Mouse (Mus musculus) embryonic facial prominence, embryonic 11.5 days (tissue): ENCODE results near the gene Gm20605. TPM values are rescaled to one million over a fixed set of nuclear protein-coding genes. Genes with fewer than 3 reads are reported as not detected.
A peak's percentile ranks its signal among the peaks of the same experiment; 100 is the strongest.
"Not testable (repeated sequence)": the region's sequence is repeated elsewhere in the genome, so short reads cannot be mapped to it uniquely, and the experiment has no call there.

Experiments
- ATAC-seq: fragments of 200-750 bp; cut with Nextera tagmentation; replicated peaks from 2 replicates; pipeline ENCODE4 v1.8.0; 2017; ENCODE audit warnings: low read depth; ENCODE audit not compliant: insufficient number of reproducible peaks, low FRiP score, low TSS enrichment
- DNase-seq: peaks from one replicate; pipeline ENCODE4 v3.0.0-alpha.2; 2015; ENCODE audit warnings: low spot score
- H3K27ac ChIP-seq: fragments of 300-500 bp; sonication (generic); replicated peaks from 2 replicates; pipeline ENCODE4 v1.5.1; 2014; ENCODE audit warnings: mild to moderate bottlenecking, low read depth, low read length, control low read depth
- H3K27me3 ChIP-seq: fragments of 300-500 bp; sonication (generic); 2 replicates; pipeline ENCODE4 v1.6.1; 2014; ENCODE audit warnings: mild to moderate bottlenecking, low read length, moderate library complexity, mixed read lengths; ENCODE audit not compliant: control insufficient read depth, insufficient read depth
- H3K36me3 ChIP-seq: fragments of 300-500 bp; sonication (generic); replicated peaks from 2 replicates; pipeline ENCODE4 v1.6.1; 2014; ENCODE audit warnings: low read depth, mild to moderate bottlenecking, low read length, moderate library complexity, mixed read lengths; ENCODE audit not compliant: control insufficient read depth, insufficient read depth
- H3K4me1 ChIP-seq: fragments of 300-500 bp; sonication (generic); 2 replicates; pipeline ENCODE4 v1.6.1; 2014; ENCODE audit warnings: low read length, mixed read lengths; ENCODE audit not compliant: control insufficient read depth, insufficient read depth
- H3K4me2 ChIP-seq: fragments of 300-500 bp; sonication (generic); 2 replicates; pipeline ENCODE4 v1.6.1; 2014; ENCODE audit warnings: low read depth, mild to moderate bottlenecking, control low read depth, low read length, moderate library complexity
- H3K4me3 ChIP-seq: fragments of 300-500 bp; sonication (generic); 2 replicates; pipeline ENCODE4 v1.5.1; 2014; ENCODE audit warnings: low read depth, low read length, control low read depth
- H3K9ac ChIP-seq: fragments of 300-500 bp; sonication (generic); replicated peaks from 2 replicates; pipeline ENCODE4 v1.6.1; 2014; ENCODE audit warnings: mild to moderate bottlenecking, control low read depth, low read length
- H3K9me3 ChIP-seq: fragments of 300-500 bp; sonication (generic); replicated peaks from 2 replicates; pipeline ENCODE4 v1.6.1; 2016; ENCODE audit warnings: mild to moderate bottlenecking, low read length, inconsistent platforms, mixed read lengths; ENCODE audit not compliant: control insufficient read depth
- WGBS: fragments of 180-500 bp; shearing (Covaris S2); extraction: QIAGEN DNeasy Blood & Tissue Kit; methylation state at CpG from one replicate; pipeline ENCODE4 v1.1.7; 2014; 5-methylcytosine and 5-hydroxymethylcytosine counted together
- polyA plus RNA-seq: library from polyadenylated mRNA; unstranded; fragments of >200 nt; fragmentation: Nextera tagmentation; extraction: Ambion mirVana; gene quantifications from 2 replicates; pipeline ENCODE4 v1.2.1, GENCODE M21; 2014

Gene Gm20605
- polyA plus RNA-seq, 1 experiment from 2014 or later, result 3.7 TPM

GRCm38 (mm10) chr5:137613550-137613949 lies 15.4 kb upstream of the Gm20605 start, which contains the start of gene Pcolce:
Gene Pcolce, minus strand, starts transcription at chr5:137613784.
- no peak for DNase-seq
- no peak within 1 kb of the TSS for H3K4me3 ChIP-seq
- H3K36me3 ChIP-seq, result no peaks in the 10 kb centered on the region
- no peaks in the 10 kb centered on the region for H3K27me3 ChIP-seq
- ATAC-seq, result no peak
- peak within 1 kb of the TSS; percentile 20; the same call in 1 of the 2 replicates for H3K27ac ChIP-seq
- no peaks in the 10 kb centered on the region for H3K9me3 ChIP-seq
- no peak within 1 kb of the TSS for H3K4me2 ChIP-seq
- H3K4me1 ChIP-seq, result peaks cover 11% of the 10 kb centered on the region
- 37% methylated on average over 11 of the region's 11 CpGs for WGBS
- peak within 1 kb of the TSS; percentile 18; the same call in 1 of the 2 replicates for H3K9ac ChIP-seq

DNA sequence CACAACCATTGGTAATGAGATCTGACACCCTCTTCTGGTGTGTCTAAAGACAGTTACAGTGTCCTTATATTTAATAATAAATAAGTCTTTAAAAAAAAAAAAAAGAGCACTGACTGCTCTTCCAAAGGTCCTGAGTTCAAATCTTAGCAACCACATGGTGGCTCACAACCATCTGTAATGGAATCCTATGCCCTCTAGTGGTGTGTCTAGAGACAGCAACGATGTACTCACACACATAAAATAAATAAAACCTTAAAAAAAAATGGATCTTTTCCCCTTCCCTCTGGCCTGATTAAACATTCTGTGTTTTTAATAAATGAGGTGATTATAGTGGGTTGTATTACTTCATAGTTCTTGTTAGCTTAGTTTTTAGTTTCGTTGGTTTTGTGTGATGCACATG lies 14.1 kb upstream of the Gm20605 start:
- H3K4me2 ChIP-seq, ATAC-seq, H3K27me3 ChIP-seq, DNase-seq, H3K27ac ChIP-seq, H3K9me3 ChIP-seq, H3K36me3 ChIP-seq, H3K4me1 ChIP-seq, H3K9ac ChIP-seq, H3K4me3 ChIP-seq: not testable (repeated sequence)
- 82% methylated on average over 2 of the region's 2 CpGs for WGBS

GRCm38 (mm10) chr5:137615347-137615746 lies 13.6 kb upstream of the Gm20605 start:
- H3K27me3 ChIP-seq, result no peaks in the 10 kb centered on the region
- WGBS, result 82% methylated on average over 7 of the region's 7 CpGs

GRCm38 (mm10) chr5:137623937-137624530 lies 4.9 kb upstream of the Gm20605 start:
- Histone ChIP-seq H3K4me1 (no peaks in the 10 kb centered on the region), H3K36me3 (no peaks in the 10 kb centered on the region), H3K4me2 (no peak overlapping the region), H3K9me3 (no peaks in the 10 kb centered on the region), H3K9ac (no peak overlapping the region), H3K27me3 (no peaks in the 10 kb centered on the region), H3K27ac (no peak overlapping the region), H3K4me3 (no peak overlapping the region)
- no peak for ATAC-seq
- WGBS, result 86% methylated on average over 11 of the region's 11 CpGs
- DNase-seq, result no peak

More at GRCm38 (mm10) chr5:137615347-137615746, 13.6 kb upstream of the Gm20605 start:
- Histone ChIP-seq H3K9me3 (no peaks in the 10 kb centered on the region), H3K4me1 (peaks cover 8% of the 10 kb centered on the region), H3K9ac (no peak overlapping the region), H3K36me3 (no peaks in the 10 kb centered on the region), H3K27ac (no peak overlapping the region), H3K4me3 (no peak overlapping the region), H3K4me2 (no peak overlapping the region)
- ATAC-seq (no peak), DNase-seq (no peak)

DNA sequence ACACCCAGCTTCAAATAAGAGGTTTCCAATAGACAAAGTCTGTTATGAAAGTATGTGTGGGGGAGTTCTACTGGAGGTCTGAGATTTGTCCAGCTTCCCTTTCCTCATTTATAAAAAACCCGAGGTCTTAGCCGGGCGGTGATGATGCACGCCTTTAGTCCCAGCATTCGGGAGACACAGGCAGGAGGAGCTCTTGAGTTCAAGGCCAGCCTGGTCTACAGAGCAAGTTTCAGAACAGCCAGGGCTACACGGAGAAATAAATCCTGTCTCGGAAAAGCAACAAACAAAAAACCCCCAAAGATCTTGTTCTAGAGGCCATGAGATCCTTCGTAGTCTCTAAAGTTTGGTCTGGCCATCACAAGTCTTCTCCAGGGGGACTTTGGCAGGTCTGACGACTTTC lies 984 bp upstream of the Gm20605 start:
- ATAC-seq, result no peak
- Histone ChIP-seq H3K4me2 (peak overlapping the region; percentile 51), H3K9me3 (no peaks in the 10 kb centered on the region)

DNA sequence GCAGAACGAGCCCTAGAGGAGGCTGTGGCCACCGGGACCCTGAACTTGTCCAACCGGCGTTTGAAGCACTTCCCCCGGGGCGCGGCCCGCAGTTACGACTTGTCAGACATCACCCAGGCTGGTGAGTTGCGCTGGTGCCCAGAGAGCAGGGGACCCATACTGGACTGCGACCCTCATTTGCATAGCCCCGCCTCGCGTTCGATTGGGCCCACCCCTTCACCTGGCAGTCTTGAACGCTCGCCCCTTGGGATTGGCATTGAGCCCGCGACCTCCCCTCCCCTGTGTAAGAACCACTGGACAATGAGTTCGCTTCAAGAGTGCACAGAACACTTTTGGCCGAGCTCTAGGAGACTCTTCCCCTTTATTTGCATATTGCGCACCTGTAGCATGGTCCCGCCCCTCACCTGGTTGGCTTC lies 339 bp downstream of the Gm20605 start:
- H3K9me3 ChIP-seq, result no peaks in the 10 kb centered on the region
- no peaks in the 10 kb centered on the region for H3K27me3 ChIP-seq
- 0% methylated on average over 23 of the region's 23 CpGs for WGBS
- ATAC-seq, result peak; percentile 37
- H3K9ac ChIP-seq, result peak overlapping the region; percentile 81
- H3K27ac ChIP-seq, result peak overlapping the region; percentile 92
- H3K4me3 ChIP-seq, result peak overlapping the region; percentile 93
- H3K36me3 ChIP-seq, result 0 out of 2 replicates have a peak, but pooled peaks cover 2% of the 10 kb centered on the region
- peaks cover 13% of the 10 kb centered on the region for H3K4me1 ChIP-seq
- peak overlapping the region; percentile 86 for H3K4me2 ChIP-seq
- peak; percentile 61 for DNase-seq

More for the DNA sequence above, 984 bp upstream of the Gm20605 start:
- Histone ChIP-seq H3K27me3 (no peaks in the 10 kb centered on the region), H3K36me3 (no peaks in the 10 kb centered on the region), H3K9ac (peak overlapping the region; percentile 53), H3K27ac (peak overlapping the region; percentile 53), H3K4me1 (peaks cover 10% of the 10 kb centered on the region), H3K4me3 (peak overlapping the region; percentile 43)
- DNase-seq, result no peak
- 4% methylated on average over 9 of the region's 9 CpGs for WGBS

- H3K36me3 ChIP-seq, result 0 out of 2 replicates have a peak, but pooled peaks cover 2% of the 10 kb centered on the region
- peak overlapping the region; percentile 81 for H3K9ac ChIP-seq
- peak overlapping the region; percentile 93 for H3K4me3 ChIP-seq
- H3K4me1 ChIP-seq, result peaks cover 13% of the 10 kb centered on the region
- H3K9me3 ChIP-seq, result no peaks in the 10 kb centered on the region
- no peaks in the 10 kb centered on the region for H3K27me3 ChIP-seq
- 27% methylated on average over 6 of the region's 6 CpGs for WGBS
- peak overlapping the region; percentile 56; the same call in 1 of the 2 replicates for H3K27ac ChIP-seq
- peak overlapping the region; percentile 86 for H3K4me2 ChIP-seq
- ATAC-seq (no peak), DNase-seq (no peak)
Measured at GRCm38 (mm10) chr5:137629906-137630545, 1.1 kb downstream of the Gm20605 start.

DNA sequence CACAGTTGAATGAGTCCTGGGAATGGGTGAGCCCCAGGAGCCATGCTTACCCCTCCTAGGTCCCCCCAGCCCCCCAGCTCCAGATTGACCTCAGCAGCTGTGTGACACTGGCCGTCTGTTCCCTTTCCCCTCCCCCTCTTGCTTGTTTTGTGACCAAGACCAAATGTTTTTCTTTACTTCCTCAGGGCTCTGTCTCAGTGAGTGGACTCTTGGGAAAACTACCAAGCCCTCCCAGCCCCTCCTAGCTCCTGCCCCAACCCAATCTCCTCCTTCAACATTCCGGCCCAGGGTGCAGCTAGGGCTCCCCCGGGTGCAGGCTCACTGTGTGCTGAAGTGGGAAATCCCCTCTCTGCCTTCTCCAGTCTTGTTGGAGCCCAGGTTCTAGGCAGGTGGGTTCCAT lies 1.6 kb downstream of the Gm20605 start:
- 0 out of 2 replicates have a peak, but pooled peaks cover 2% of the 10 kb centered on the region for H3K36me3 ChIP-seq

More for the DNA sequence above, 1.6 kb downstream of the Gm20605 start:
- ATAC-seq (no peak), DNase-seq (no peak)
- H3K4me2 ChIP-seq, result peak overlapping the region; percentile 86
- WGBS, result 15% methylated on average over 3 of the region's 3 CpGs
- H3K27ac ChIP-seq, result peak overlapping the region; percentile 56; the same call in 1 of the 2 replicates
- H3K9me3 ChIP-seq, result no peaks in the 10 kb centered on the region
- H3K4me3 ChIP-seq, result peak overlapping the region; percentile 93; the same call in 1 of the 2 replicates
- peak overlapping the region; percentile 32 for H3K9ac ChIP-seq
- peaks cover 13% of the 10 kb centered on the region for H3K4me1 ChIP-seq
- no peaks in the 10 kb centered on the region for H3K27me3 ChIP-seq
